Mouse (Mus musculus): Measurements from ENCODE around the gene 0610030E20Rik. TPM values are rescaled to one million over a fixed set of nuclear protein-coding genes. Genes with fewer than 3 reads are reported as not detected.

Gene 0610030E20Rik
- polyA plus RNA-seq, 1 experiment from 2014 or later = 27.2 TPM

GRCm38 (mm10) chr6:72374820-72375563 is 27.9 kb downstream of the 0610030E20Rik start:
- Histone ChIP-seq H3K36me3 (ENCODE audit: poor library complexity, severe bottlenecking) (no peaks in the 10 kb centered on the region), H3K27ac (no peak overlapping the region), H3K9me3 (replicated peaks) (no peaks in the 10 kb centered on the region), H3K27me3 (peaks cover 27% of the 10 kb centered on the region), H3K4me2 (no peak overlapping the region), H3K9ac (no peak overlapping the region), H3K4me3 (no peak overlapping the region), H3K4me1 (0 out of 2 replicates have a peak, but pooled peaks cover 1% of the 10 kb centered on the region)
- WGBS = 85% methylated on average over 15 of the region's 15 CpGs
- ATAC-seq = no peak

GRCm38 (mm10) chr6:72378510-72379234 is 31.6 kb downstream of the 0610030E20Rik start:
- 87% methylated on average over 8 of the region's 8 CpGs for WGBS
- H3K27ac ChIP-seq = no peak overlapping the region
- no peak for ATAC-seq

GRCm38 (mm10) chr6:72379377-72380130 is 32.4 kb downstream of the 0610030E20Rik start:
- peaks cover 7% of the 10 kb centered on the region; the same call in 1 of the 2 replicates for H3K4me1 ChIP-seq
- H3K27me3 ChIP-seq = peaks cover 37% of the 10 kb centered on the region
- H3K9ac ChIP-seq = 0 out of 2 replicates have a peak overlapping the region, but pooled peaks have one; percentile 59
- H3K9me3 ChIP-seq (replicated peaks) = no peaks in the 10 kb centered on the region
- peak overlapping the region; percentile 66 for H3K4me2 ChIP-seq
- no peaks in the 10 kb centered on the region for H3K36me3 ChIP-seq (ENCODE audit: poor library complexity, severe bottlenecking)
- no peak overlapping the region for H3K27ac ChIP-seq
- no peak for ATAC-seq
- peak overlapping the region; percentile 44 for H3K4me3 ChIP-seq
- 46% methylated on average over 7 of the region's 7 CpGs for WGBS

More at GRCm38 (mm10) chr6:72378510-72379234, 31.6 kb downstream of the 0610030E20Rik start:
- peaks cover 37% of the 10 kb centered on the region for H3K27me3 ChIP-seq
- H3K4me2 ChIP-seq = no peak overlapping the region
- no peak overlapping the region for H3K9ac ChIP-seq
- no peaks in the 10 kb centered on the region for H3K36me3 ChIP-seq (ENCODE audit: poor library complexity, severe bottlenecking)
- no peak overlapping the region for H3K4me3 ChIP-seq
- H3K9me3 ChIP-seq (replicated peaks) = no peaks in the 10 kb centered on the region
- peaks cover 7% of the 10 kb centered on the region; the same call in 1 of the 2 replicates for H3K4me1 ChIP-seq

GRCm38 (mm10) chr6:72380131-72380770 is 33.1 kb downstream of the 0610030E20Rik start, which contains the start of gene Vamp5:
Vamp5 (minus strand) TSS chr6:72380468.
- Histone ChIP-seq H3K9ac (peak within 1 kb of the TSS; percentile 59), H3K4me2 (peak within 1 kb of the TSS; percentile 66), H3K36me3 (ENCODE audit: poor library complexity, severe bottlenecking) (no peaks in the 10 kb centered on the region), H3K9me3 (replicated peaks) (no peaks in the 10 kb centered on the region), H3K4me3 (peak within 1 kb of the TSS; percentile 44), H3K27me3 (peaks cover 37% of the 10 kb centered on the region), H3K27ac (no peak within 1 kb of the TSS; the same call in 1 of the 2 replicates), H3K4me1 (peaks cover 7% of the 10 kb centered on the region; the same call in 1 of the 2 replicates)
- peak; percentile 43; the same call in 1 of the 2 replicates for ATAC-seq
- 3% methylated on average over 49 of the region's 49 CpGs for WGBS

- H3K36me3 ChIP-seq (ENCODE audit: poor library complexity, severe bottlenecking) = no peaks in the 10 kb centered on the region
- H3K27ac ChIP-seq = no peak overlapping the region
- no peak overlapping the region for H3K4me3 ChIP-seq
- H3K27me3 ChIP-seq = peaks cover 37% of the 10 kb centered on the region
- peaks cover 7% of the 10 kb centered on the region; the same call in 1 of the 2 replicates for H3K4me1 ChIP-seq
- 78% methylated on average over 6 of the region's 6 CpGs for WGBS
- H3K4me2 ChIP-seq = no peak overlapping the region
- no peak overlapping the region for H3K9ac ChIP-seq
- H3K9me3 ChIP-seq (replicated peaks) = no peaks in the 10 kb centered on the region
- no peak for ATAC-seq
Observed at GRCm38 (mm10) chr6:72382494-72382893, 35.4 kb downstream of the 0610030E20Rik start.

GRCm38 (mm10) chr6:72383142-72383820 is 36.2 kb downstream of the 0610030E20Rik start:
- Histone ChIP-seq H3K4me2 (no peak overlapping the region), H3K4me1 (peaks cover 7% of the 10 kb centered on the region; the same call in 1 of the 2 replicates), H3K9ac (no peak overlapping the region), H3K36me3 (ENCODE audit: poor library complexity, severe bottlenecking) (no peaks in the 10 kb centered on the region), H3K27me3 (peaks cover 30% of the 10 kb centered on the region), H3K4me3 (no peak overlapping the region), H3K9me3 (replicated peaks) (no peaks in the 10 kb centered on the region), H3K27ac (no peak overlapping the region)
- ATAC-seq = no peak
- WGBS = 84% methylated on average over 6 of the region's 6 CpGs

- Histone ChIP-seq H3K27ac (no peak overlapping the region), H3K36me3 (ENCODE audit: poor library complexity, severe bottlenecking) (no peaks in the 10 kb centered on the region), H3K4me2 (no peak overlapping the region), H3K4me1 (peaks cover 7% of the 10 kb centered on the region; the same call in 1 of the 2 replicates), H3K9me3 (replicated peaks) (no peaks in the 10 kb centered on the region), H3K4me3 (no peak overlapping the region), H3K27me3 (peaks cover 24% of the 10 kb centered on the region), H3K9ac (no peak overlapping the region)
- no peak for ATAC-seq
- 92% methylated on average over 7 of the region's 7 CpGs for WGBS
Observed at GRCm38 (mm10) chr6:72383952-72384351, 36.8 kb downstream of the 0610030E20Rik start.

GRCm38 (mm10) chr6:72385258-72385657 is 38.1 kb downstream of the 0610030E20Rik start:
- H3K27ac ChIP-seq = no peak overlapping the region
- no peak overlapping the region for H3K4me2 ChIP-seq
- ATAC-seq = no peak
- H3K36me3 ChIP-seq (ENCODE audit: poor library complexity, severe bottlenecking) = no peaks in the 10 kb centered on the region
- no peak overlapping the region for H3K9ac ChIP-seq
- H3K4me3 ChIP-seq = no peak overlapping the region
- H3K4me1 ChIP-seq = peaks cover 13% of the 10 kb centered on the region
- 87% methylated on average over 4 of the region's 4 CpGs for WGBS
- peaks cover 21% of the 10 kb centered on the region for H3K27me3 ChIP-seq
- no peaks in the 10 kb centered on the region for H3K9me3 ChIP-seq (replicated peaks)

GRCm38 (mm10) chr6:72386561-72386960 is 39.4 kb downstream of the 0610030E20Rik start:
- WGBS = 88% methylated on average over 2 of the region's 2 CpGs
- peaks cover 14% of the 10 kb centered on the region for H3K27me3 ChIP-seq
- H3K4me2 ChIP-seq = no peak overlapping the region
- ATAC-seq = no peak
- no peak overlapping the region for H3K9ac ChIP-seq
- H3K4me3 ChIP-seq = no peak overlapping the region
- no peaks in the 10 kb centered on the region for H3K36me3 ChIP-seq (ENCODE audit: poor library complexity, severe bottlenecking)
- H3K27ac ChIP-seq = no peak overlapping the region
- H3K4me1 ChIP-seq = peaks cover 14% of the 10 kb centered on the region
- no peaks in the 10 kb centered on the region for H3K9me3 ChIP-seq (replicated peaks)

GRCm38 (mm10) chr6:72387816-72388215 is 40.7 kb downstream of the 0610030E20Rik start:
- H3K27me3 ChIP-seq = peaks cover 14% of the 10 kb centered on the region; the same call in 1 of the 2 replicates
- H3K27ac ChIP-seq = no peak overlapping the region
- no peak overlapping the region for H3K9ac ChIP-seq
- no peak overlapping the region for H3K4me3 ChIP-seq
- no peaks in the 10 kb centered on the region for H3K9me3 ChIP-seq (replicated peaks)
- no peak overlapping the region for H3K4me2 ChIP-seq
- H3K4me1 ChIP-seq = peaks cover 14% of the 10 kb centered on the region
- H3K36me3 ChIP-seq (ENCODE audit: poor library complexity, severe bottlenecking) = no peaks in the 10 kb centered on the region
- no peak for ATAC-seq
- WGBS = 83% methylated on average over 3 of the region's 3 CpGs

GRCm38 (mm10) chr6:72388266-72388665 is 41.1 kb downstream of the 0610030E20Rik start:
- Histone ChIP-seq H3K4me1 (peaks cover 14% of the 10 kb centered on the region), H3K9ac (no peak overlapping the region), H3K27me3 (peaks cover 14% of the 10 kb centered on the region; the same call in 1 of the 2 replicates), H3K9me3 (replicated peaks) (no peaks in the 10 kb centered on the region), H3K27ac (no peak overlapping the region), H3K4me3 (no peak overlapping the region), H3K4me2 (no peak overlapping the region), H3K36me3 (ENCODE audit: poor library complexity, severe bottlenecking) (no peaks in the 10 kb centered on the region)
- WGBS = 73% methylated on average over 10 of the region's 10 CpGs
- no peak for ATAC-seq
